Comparison of ENCODE assay signal across 9 mouse cellular contexts in genomic region chr8:125034669-125035068, GRCm38 (mm10). TPM values are rescaled to one million over a fixed set of nuclear protein-coding genes. Genes with fewer than 3 reads are reported as not detected.
DNase-seq lines count a peak whose midpoint lies in the region; ATAC-seq and TF ChIP-seq lines count a peak whose summit lies in the region.
"Had no signal": no experiment of that assay in that cellular context is flagged by ENCODE, and none has a peak within 500 bp of the region (broad histone marks: within the 10 kb centered on the region; RNA-seq: fewer than 3 reads in every experiment).

No protein-coding gene starts in this region.

- 35% methylated on average over 8 of the region's 8 CpGs for WGBS in forebrain, embryonic 11.5 days
- 15% methylated on average over 8 of the region's 8 CpGs for WGBS in hindbrain, embryonic 15.5 days
- WGBS in limb, embryonic 10.5 days = 45% methylated on average over 8 of the region's 8 CpGs
- 19% methylated on average over 8 of the region's 8 CpGs for WGBS in midbrain, embryonic 16.5 days

- no peak overlapping the region for H3K4me2 ChIP-seq in forebrain, embryonic 11.5 days (ENCODE audit: low read depth, low read length, severe bottlenecking)
- H3K4me2 ChIP-seq in hindbrain, embryonic 15.5 days = no peak overlapping the region
- H3K4me2 ChIP-seq in midbrain, embryonic 16.5 days (ENCODE audit: low read length) = no peak overlapping the region
- H3K4me2 ChIP-seq: lung, embryonic 15.5 days had no signal

- peak; percentile 87 for TF ChIP-seq CTCF in left cerebral cortex, adult 2 months (IDR thresholded peaks at IDR 0.05)

- no peaks in the 10 kb centered on the region for H3K27me3 ChIP-seq in forebrain, embryonic 11.5 days (ENCODE audit: control insufficient read depth, insufficient read depth, low read length)
- H3K27me3 ChIP-seq in hindbrain, embryonic 15.5 days = no peaks in the 10 kb centered on the region
- H3K27me3 ChIP-seq in limb, embryonic 10.5 days (ENCODE audit: low read depth, poor library complexity, severe bottlenecking) = no peaks in the 10 kb centered on the region
- no peaks in the 10 kb centered on the region for H3K27me3 ChIP-seq in midbrain, embryonic 16.5 days (ENCODE audit: control insufficient read depth, insufficient read depth, low read depth, low read length)
- H3K27me3 ChIP-seq in splenic B cell, adult 2 months (ENCODE audit: control insufficient read depth, insufficient read depth, low read length, poor library complexity, severe bottlenecking) = no peaks in the 10 kb centered on the region
- H3K27me3 ChIP-seq: lung, embryonic 15.5 days had no signal

- H3K4me1 ChIP-seq in forebrain, embryonic 11.5 days (replicated peaks; ENCODE audit: control insufficient read depth, insufficient read depth, low read length) = no peaks in the 10 kb centered on the region
- no peaks in the 10 kb centered on the region; the same call in 1 of the 2 replicates for H3K4me1 ChIP-seq in hindbrain, embryonic 15.5 days (replicated peaks)
- peaks cover 7% of the 10 kb centered on the region for H3K4me1 ChIP-seq in limb, embryonic 10.5 days
- H3K4me1 ChIP-seq in midbrain, embryonic 16.5 days (ENCODE audit: control insufficient read depth, insufficient read depth, low read length) = 0 out of 2 replicates have a peak, but pooled peaks cover 2% of the 10 kb centered on the region
- H3K4me1 ChIP-seq: lung, embryonic 15.5 days had no signal

- peak; percentile 61 for ATAC-seq in forebrain, embryonic 11.5 days (replicated peaks; ENCODE audit: low FRiP score)
- peak; percentile 74 for ATAC-seq in hindbrain, embryonic 15.5 days (ENCODE audit: low FRiP score, low read depth)
- peak; percentile 32; the same call in 1 of the 2 replicates for ATAC-seq in midbrain, embryonic 16.5 days

- peak; percentile 35 to 74 for DNase-seq in left cerebral cortex, adult 2 months (ENCODE audit: extremely low spot score in 1 of 2, low spot score in 2 of 2)
- no peak for DNase-seq in left cerebral cortex, adult 8-10 months (ENCODE audit: low spot score in 2 of 2)
- DNase-seq in c-Kit-positive CD71-negative TER-119-negative erythroid progenitor cells, embryonic 14.5 days (ENCODE audit: low read depth) = peak; percentile 37
- DNase-seq in forebrain, embryonic 11.5 days (ENCODE audit: low spot score) = peak; percentile 86
- peak; percentile 78 for DNase-seq in limb, embryonic 10.5 days (ENCODE audit: low spot score)
- DNase-seq in splenic B cell, adult 2 months (ENCODE audit: low read depth, low spot score) = peak; percentile 73

- H3K9me3 ChIP-seq in forebrain, embryonic 11.5 days (ENCODE audit: control insufficient read depth, low read length) = no peaks in the 10 kb centered on the region
- H3K9me3 ChIP-seq in hindbrain, embryonic 15.5 days = no peaks in the 10 kb centered on the region
- no peaks in the 10 kb centered on the region for H3K9me3 ChIP-seq in limb, embryonic 10.5 days (replicated peaks)
- H3K9me3 ChIP-seq in midbrain, embryonic 16.5 days (replicated peaks; ENCODE audit: control insufficient read depth, low read length, poor library complexity, severe bottlenecking) = no peaks in the 10 kb centered on the region
- H3K9me3 ChIP-seq: lung, embryonic 15.5 days had no signal

- no peak overlapping the region for H3K9ac ChIP-seq in forebrain, embryonic 11.5 days (ENCODE audit: low read length)
- no peak overlapping the region for H3K9ac ChIP-seq in hindbrain, embryonic 15.5 days
- no peak overlapping the region for H3K9ac ChIP-seq in midbrain, embryonic 16.5 days (ENCODE audit: low read depth, low read length)
- H3K9ac ChIP-seq: lung, embryonic 15.5 days had no signal

- no peaks in the 10 kb centered on the region; the same call in 1 of the 2 replicates for H3K36me3 ChIP-seq in forebrain, embryonic 11.5 days (ENCODE audit: control insufficient read depth, insufficient read depth, low read length)
- peaks cover 42% of the 10 kb centered on the region for H3K36me3 ChIP-seq in hindbrain, embryonic 15.5 days
- peaks cover 97% of the 10 kb centered on the region for H3K36me3 ChIP-seq in limb, embryonic 10.5 days
- peaks cover 11% of the 10 kb centered on the region for H3K36me3 ChIP-seq in midbrain, embryonic 16.5 days (ENCODE audit: control insufficient read depth, insufficient read depth, low read length)
- peaks cover 1% of the 10 kb centered on the region for H3K36me3 ChIP-seq in splenic B cell, adult 2 months (ENCODE audit: control insufficient read depth, insufficient read depth, low read length, poor library complexity, severe bottlenecking)

- H3K27ac ChIP-seq in left cerebral cortex, adult 2 months = no peak overlapping the region
- H3K27ac ChIP-seq in forebrain, embryonic 11.5 days (ENCODE audit: low read depth, low read length) = no peak overlapping the region
- peak overlapping the region; percentile 40 for H3K27ac ChIP-seq in hindbrain, embryonic 15.5 days (replicated peaks)
- H3K27ac ChIP-seq in limb, embryonic 10.5 days = no peak overlapping the region
- no peak overlapping the region for H3K27ac ChIP-seq in midbrain, embryonic 16.5 days (ENCODE audit: low read length)
- H3K27ac ChIP-seq: lung, embryonic 15.5 days had no signal

- no peak overlapping the region for H3K4me3 ChIP-seq in left cerebral cortex, adult 2 months
- no peak overlapping the region for H3K4me3 ChIP-seq in forebrain, embryonic 11.5 days (ENCODE audit: low read depth, low read length)
- H3K4me3 ChIP-seq in hindbrain, embryonic 15.5 days = no peak overlapping the region
- H3K4me3 ChIP-seq in limb, embryonic 10.5 days = no peak overlapping the region
- H3K4me3 ChIP-seq in midbrain, embryonic 16.5 days (ENCODE audit: low read depth, low read length) = no peak overlapping the region
- H3K4me3 ChIP-seq: lung, embryonic 15.5 days had no signal

- intact Hi-C loops in left cerebral cortex, adult 2 months (cut with DNase I) = loop anchor here (5.0 kb wide), 2 partner anchors 87 to 137 kb away; partner anchors contain the start of genes Egln1, Exoc8 and Sprtn

RNA-seq across cellular contexts. Expression of gene Disc1, which starts 19.3 kb away (rescaled TPM):
- 1 to 10 TPM; 2.5 to 2.7 TPM for total RNA-seq in left cerebral cortex, adult 2 months (2021)
- total RNA-seq in left cerebral cortex, adult 8-10 months (2022) = 1 to 10 TPM; 1.1 to 2.5 (median 1.9) TPM
- polyA plus RNA-seq in forebrain, embryonic 11.5 days (2014; fragmentation: Nextera tagmentation; extraction: Ambion mirVana) = 1.0 and 1.3 TPM in 2 replicates
- 1.8 and 2.6 TPM in 2 replicates for polyA plus RNA-seq in hindbrain, embryonic 15.5 days (2015; fragmentation: Nextera tagmentation; extraction: Ambion mirVana)
- polyA plus RNA-seq in limb, embryonic 10.5 days (2016; fragmentation: Nextera tagmentation; extraction: Ambion mirVana) = 1.3 and 1.5 TPM in 2 replicates
- 1.2 and 1.5 TPM in 2 replicates for polyA plus RNA-seq in midbrain, embryonic 16.5 days (2015; fragmentation: Nextera tagmentation; extraction: Ambion mirVana)

RNA-seq across cellular contexts. Expression of gene Tsnax, which starts 21.9 kb away (rescaled TPM):
- total RNA-seq in left cerebral cortex, adult 2 months (2021) = 100 to 1,000 TPM; 187 to 200 TPM
- 100 to 1,000 TPM; 160 to 172 (median 167) TPM for total RNA-seq in left cerebral cortex, adult 8-10 months (2022)
- polyA plus RNA-seq in forebrain, embryonic 11.5 days (2014; fragmentation: Nextera tagmentation; extraction: Ambion mirVana) = 126 and 130 TPM in 2 replicates
- polyA plus RNA-seq in hindbrain, embryonic 15.5 days (2015; fragmentation: Nextera tagmentation; extraction: Ambion mirVana) = 199 and 201 TPM in 2 replicates
- 134 and 141 TPM in 2 replicates for polyA plus RNA-seq in limb, embryonic 10.5 days (2016; fragmentation: Nextera tagmentation; extraction: Ambion mirVana)
- polyA plus RNA-seq in midbrain, embryonic 16.5 days (2015; fragmentation: Nextera tagmentation; extraction: Ambion mirVana) = 238 and 243 TPM in 2 replicates

Comparison
In these comparisons a context has a peak if more than half of its experiments do, and no peak if none do; other contexts are left out.
1. DNase-seq: peak in left cerebral cortex, adult 2 months (2 of 2), c-Kit-positive CD71-negative TER-119-negative erythroid progenitor cells, embryonic 14.5 days (single experiment), forebrain, embryonic 11.5 days (single experiment), limb, embryonic 10.5 days (single experiment) and splenic B cell, adult 2 months (single experiment); none in left cerebral cortex, adult 8-10 months (0 of 2).
2. Peak in every context shown above with its lines, with median percentiles within 50 percentile points of each other: ATAC-seq.